Mouse (Mus musculus): ENCODE measurements around the gene Zdhhc4. TPM values are rescaled to one million over a fixed set of nuclear protein-coding genes. Genes with fewer than 3 reads are reported as not detected.

Gene Zdhhc4
- polyA plus RNA-seq, 1 experiment from 2014 or later: 54.0 TPM

GRCm38 (mm10) chr5:143268985-143269362, 60.1 kb downstream of the Zdhhc4 start:
- POLR2A ChIA-PET: interaction anchor here (0.8 to 0.9 kb wide), 2 partner anchors 11 to 18 kb away, joined by 3 read pairs; no protein-coding TSS in a partner anchor
- CTCF ChIA-PET: no interaction called here
- ATAC-seq (peak; percentile 1), DNase-seq (ENCODE audit: low read depth, low spot score) (no peak)
- H3K27me3 ChIP-seq: no peaks in the 10 kb centered on the region
- no peak for TF ChIP-seq CTCF (IDR thresholded peaks at IDR 0.05)
- in situ Hi-C loops (cut with MboI; ENCODE audit: low pct_unique_long_range_greater_than_20kb): no loop called here

- ChIA-PET POLR2A (no interaction called here), CTCF (no interaction called here)
- DNase-seq (ENCODE audit: low read depth, low spot score) (no peak), ATAC-seq (no peak)
- H3K27me3 ChIP-seq: no peaks in the 10 kb centered on the region
- in situ Hi-C loops (cut with MboI; ENCODE audit: low pct_unique_long_range_greater_than_20kb): no loop called here
- TF ChIP-seq CTCF (IDR thresholded peaks at IDR 0.05): no peak
Measured at GRCm38 (mm10) chr5:143266794-143267193, 62.3 kb downstream of the Zdhhc4 start.

Other genes starting within 250 kb of the Zdhhc4 start
- 48.0 TPM for gene Rnf216, start 216.3 kb downstream of the Zdhhc4 start, polyA plus RNA-seq (2021)
- 0.01 TPM for gene Olfr718-ps1, start 181.7 kb downstream of the Zdhhc4 start, polyA plus RNA-seq (2021)
- 13.5 TPM for gene Rbak, start 148.5 kb downstream of the Zdhhc4 start, polyA plus RNA-seq (2021)
- gene Spdye4b, start 148.2 kb downstream of the Zdhhc4 start, polyA plus RNA-seq (2021): not detected
- not detected for gene Spdye4a, start 102.4 kb downstream of the Zdhhc4 start, polyA plus RNA-seq (2021)
- 20.9 TPM for gene Zfp12, start 94.1 kb downstream of the Zdhhc4 start, polyA plus RNA-seq (2021)
- gene Zfp316, start 59.2 kb downstream of the Zdhhc4 start, polyA plus RNA-seq (2021): 13.2 TPM
- not detected for gene Zfp853, start 35.6 kb downstream of the Zdhhc4 start, polyA plus RNA-seq (2021)
- gene E130309D02Rik, start 13.9 kb downstream of the Zdhhc4 start, polyA plus RNA-seq (2021): 35.1 TPM
- 0.03 TPM for gene Grid2ip, start 28.1 kb upstream of the Zdhhc4 start, polyA plus RNA-seq (2021)
- 117 TPM for gene Kdelr2, start 74.6 kb upstream of the Zdhhc4 start, polyA plus RNA-seq (2021)
- 7.3 TPM for gene Daglb, start 135.3 kb upstream of the Zdhhc4 start, polyA plus RNA-seq (2021)
- gene Rac1, start 198.8 kb upstream of the Zdhhc4 start, polyA plus RNA-seq (2021): 464 TPM

All from Patski (cell line).